Mouse (Mus musculus): ENCODE results near the gene Ggta1. TPM values are rescaled to one million over a fixed set of nuclear protein-coding genes. Genes with fewer than 3 reads are reported as not detected.

The Ggta1 gene
- polyA plus RNA-seq, 1 experiment from 2014 or later: 16.4 TPM

- H3K9ac ChIP-seq: no peak overlapping the region
- no peaks in the 10 kb centered on the region for H3K4me1 ChIP-seq (ENCODE audit: insufficient read depth)
- no peak overlapping the region for H3K4me3 ChIP-seq (ENCODE audit: low read depth, low read length)
- peaks cover 11% of the 10 kb centered on the region for H3K36me3 ChIP-seq (ENCODE audit: insufficient read depth)
- no peaks in the 10 kb centered on the region for H3K27me3 ChIP-seq (ENCODE audit: insufficient read depth, low read length)
- no peak overlapping the region for H3K27ac ChIP-seq (ENCODE audit: low read depth)
- no peak overlapping the region for H3K4me2 ChIP-seq
- no peak for TF ChIP-seq CTCF (IDR thresholded peaks at IDR 0.05; ENCODE audit: low read depth)
- H3K9me3 ChIP-seq (ENCODE audit: low read depth, low read length): no peaks in the 10 kb centered on the region
- ATAC-seq (ENCODE audit: insufficient read depth) (no peak), DNase-seq (peak; percentile 46)
- WGBS: 66% methylated on average over 6 of the region's 6 CpGs
These were observed 55.8 kb downstream of the Ggta1 start for GRCm38 (mm10) chr2:35407266-35407665.

GRCm38 (mm10) chr2:35406611-35407010 lies 56.4 kb downstream of the Ggta1 start:
- WGBS: 67% methylated on average over 1 of the region's 1 CpGs
- H3K36me3 ChIP-seq (ENCODE audit: insufficient read depth): peaks cover 14% of the 10 kb centered on the region
- H3K4me1 ChIP-seq (ENCODE audit: insufficient read depth): no peaks in the 10 kb centered on the region
- DNase-seq (no peak), ATAC-seq (ENCODE audit: insufficient read depth) (no peak)
- H3K27me3 ChIP-seq (ENCODE audit: insufficient read depth, low read length): no peaks in the 10 kb centered on the region
- TF ChIP-seq CTCF (IDR thresholded peaks at IDR 0.05; ENCODE audit: low read depth): no peak
- no peak overlapping the region for H3K27ac ChIP-seq (ENCODE audit: low read depth)
- no peak overlapping the region for H3K4me3 ChIP-seq (ENCODE audit: low read depth, low read length)
- H3K4me2 ChIP-seq: no peak overlapping the region
- H3K9me3 ChIP-seq (ENCODE audit: low read depth, low read length): no peaks in the 10 kb centered on the region
- no peak overlapping the region for H3K9ac ChIP-seq

DNA sequence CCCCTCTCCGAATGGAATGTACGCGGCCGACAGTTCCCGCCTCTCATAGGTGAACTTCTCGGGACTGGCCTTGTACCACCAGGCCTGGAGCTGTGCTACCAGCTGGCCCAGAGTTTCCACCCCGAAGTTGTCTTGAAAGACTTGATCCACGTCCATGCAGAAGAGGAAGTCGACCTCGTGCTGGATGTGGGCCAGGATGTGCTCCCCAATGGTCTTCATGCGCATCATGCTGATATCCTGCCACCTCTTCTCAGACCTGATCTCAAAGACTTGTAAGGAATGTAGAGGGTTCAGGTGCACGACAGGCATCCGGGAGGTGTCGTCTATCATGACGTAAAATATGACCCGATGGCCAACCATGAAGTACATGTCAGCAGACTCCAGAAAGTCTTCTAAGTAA lies 60.6 kb downstream of the Ggta1 start:
- no peak for DNase-seq
- Histone ChIP-seq H3K9me3 (ENCODE audit: low read depth, low read length) (no peaks in the 10 kb centered on the region), H3K4me2 (no peak overlapping the region), H3K9ac (no peak overlapping the region), H3K27me3 (ENCODE audit: insufficient read depth, low read length) (no peaks in the 10 kb centered on the region), H3K27ac (ENCODE audit: low read depth) (no peak overlapping the region), H3K4me3 (ENCODE audit: low read depth, low read length) (no peak overlapping the region), H3K36me3 (ENCODE audit: insufficient read depth) (peaks cover 14% of the 10 kb centered on the region; the same call in 1 of the 2 replicates), H3K4me1 (ENCODE audit: insufficient read depth) (no peaks in the 10 kb centered on the region)
- no peak for ATAC-seq (ENCODE audit: insufficient read depth)
- no peak for TF ChIP-seq CTCF (IDR thresholded peaks at IDR 0.05; ENCODE audit: low read depth)
- 85% methylated on average over 16 of the region's 16 CpGs for WGBS

- Histone ChIP-seq H3K9ac (no peak overlapping the region), H3K9me3 (ENCODE audit: low read depth, low read length) (no peaks in the 10 kb centered on the region), H3K4me2 (no peak overlapping the region), H3K36me3 (ENCODE audit: insufficient read depth) (peaks cover 13% of the 10 kb centered on the region; the same call in 1 of the 2 replicates), H3K27me3 (ENCODE audit: insufficient read depth, low read length) (no peaks in the 10 kb centered on the region), H3K4me1 (ENCODE audit: insufficient read depth) (0 out of 2 replicates have a peak, but pooled peaks cover 2% of the 10 kb centered on the region), H3K27ac (ENCODE audit: low read depth) (no peak overlapping the region), H3K4me3 (ENCODE audit: low read depth, low read length) (no peak overlapping the region)
- no peak for ATAC-seq (ENCODE audit: insufficient read depth)
- no peak for TF ChIP-seq CTCF (IDR thresholded peaks at IDR 0.05; ENCODE audit: low read depth)
- no peak for DNase-seq
- WGBS: 85% methylated on average over 7 of the region's 7 CpGs
These were observed 62.3 kb downstream of the Ggta1 start for GRCm38 (mm10) chr2:35400739-35401138.

GRCm38 (mm10) chr2:35398184-35398828 lies 64.7 kb downstream of the Ggta1 start:
- DNase-seq (no peak), ATAC-seq (ENCODE audit: insufficient read depth) (peak; percentile 17; the same call in 1 of the 2 replicates)
- no peak for TF ChIP-seq CTCF (IDR thresholded peaks at IDR 0.05; ENCODE audit: low read depth)
- no peaks in the 10 kb centered on the region for H3K27me3 ChIP-seq (ENCODE audit: insufficient read depth, low read length)
- no peak overlapping the region for H3K9ac ChIP-seq
- no peaks in the 10 kb centered on the region for H3K9me3 ChIP-seq (ENCODE audit: low read depth, low read length)
- WGBS: 68% methylated on average over 6 of the region's 6 CpGs
- no peak overlapping the region for H3K4me2 ChIP-seq
- H3K4me3 ChIP-seq (ENCODE audit: low read depth, low read length): no peak overlapping the region
- H3K27ac ChIP-seq (ENCODE audit: low read depth): no peak overlapping the region
- H3K4me1 ChIP-seq (ENCODE audit: insufficient read depth): 0 out of 2 replicates have a peak, but pooled peaks cover 2% of the 10 kb centered on the region
- H3K36me3 ChIP-seq (ENCODE audit: insufficient read depth): peaks cover 11% of the 10 kb centered on the region; the same call in 1 of the 2 replicates

GRCm38 (mm10) chr2:35397590-35398173 lies 65.3 kb downstream of the Ggta1 start:
- 38% methylated on average over 11 of the region's 11 CpGs for WGBS
- DNase-seq (peak; percentile 90), ATAC-seq (ENCODE audit: insufficient read depth) (peak; percentile 11; the same call in 1 of the 2 replicates)

GRCm38 (mm10) chr2:35397096-35397495 lies 65.9 kb downstream of the Ggta1 start, which contains the start of gene 4930402F06Rik:
Gene 4930402F06Rik, minus strand, starts transcription at chr2:35397175.
- 0 out of 2 replicates have a peak, but pooled peaks cover 2% of the 10 kb centered on the region for H3K4me1 ChIP-seq (ENCODE audit: insufficient read depth)
- WGBS: 58% methylated on average over 5 of the region's 5 CpGs
- peaks cover 7% of the 10 kb centered on the region; the same call in 1 of the 2 replicates for H3K36me3 ChIP-seq (ENCODE audit: insufficient read depth)
- no peak within 1 kb of the TSS for H3K4me2 ChIP-seq
- H3K9ac ChIP-seq: no peak within 1 kb of the TSS
- peak; percentile 45 for DNase-seq
- no peaks in the 10 kb centered on the region for H3K9me3 ChIP-seq (ENCODE audit: low read depth, low read length)
- no peaks in the 10 kb centered on the region for H3K27me3 ChIP-seq (ENCODE audit: insufficient read depth, low read length)
- ATAC-seq (ENCODE audit: insufficient read depth): peak; percentile 49
- H3K27ac ChIP-seq (ENCODE audit: low read depth): no peak within 1 kb of the TSS; the same call in 1 of the 2 replicates
- H3K4me3 ChIP-seq (ENCODE audit: low read depth, low read length): no peak within 1 kb of the TSS
- TF ChIP-seq CTCF (IDR thresholded peaks at IDR 0.05; ENCODE audit: low read depth): no peak

More at GRCm38 (mm10) chr2:35397590-35398173, 65.3 kb downstream of the Ggta1 start:
- Histone ChIP-seq H3K4me2 (no peak overlapping the region), H3K36me3 (ENCODE audit: insufficient read depth) (peaks cover 11% of the 10 kb centered on the region; the same call in 1 of the 2 replicates), H3K4me1 (ENCODE audit: insufficient read depth) (0 out of 2 replicates have a peak, but pooled peaks cover 2% of the 10 kb centered on the region), H3K9ac (no peak overlapping the region), H3K9me3 (ENCODE audit: low read depth, low read length) (no peaks in the 10 kb centered on the region), H3K4me3 (ENCODE audit: low read depth, low read length) (no peak overlapping the region), H3K27ac (ENCODE audit: low read depth) (no peak overlapping the region), H3K27me3 (ENCODE audit: insufficient read depth, low read length) (no peaks in the 10 kb centered on the region)
- TF ChIP-seq CTCF (IDR thresholded peaks at IDR 0.05; ENCODE audit: low read depth): peak; percentile 89

Data from lung, embryonic 14.5 days (tissue).